Mouse (Mus musculus) forebrain, embryonic 15.5 days (tissue): ENCODE results near the gene Gpt2. TPM values are rescaled to one million over a fixed set of nuclear protein-coding genes. Genes with fewer than 3 reads are reported as not detected.

ENCODE experiments used
- ATAC-seq: fragments of 200-750 bp; cut with Nextera tagmentation; replicated peaks from 2 replicates; pipeline ENCODE4 v1.8.0; 2017; ENCODE audit warnings: mild to moderate bottlenecking, moderate TSS enrichment, moderate library complexity
- H3K27ac ChIP-seq: fragments of 300-500 bp; sonication (generic); replicated peaks from 2 replicates; pipeline ENCODE4 v1.5.1; 2015; ENCODE audit warnings: mild to moderate bottlenecking, inconsistent platforms
- H3K27me3 ChIP-seq: fragments of 300-500 bp; sonication (generic); 2 replicates; pipeline ENCODE4 v1.6.1; 2015; ENCODE audit warnings: inconsistent platforms
- H3K36me3 ChIP-seq: fragments of 300-500 bp; sonication (generic); 2 replicates; pipeline ENCODE4 v1.6.1; 2015; ENCODE audit warnings: mild to moderate bottlenecking, inconsistent platforms
- H3K4me1 ChIP-seq: fragments of 300-500 bp; sonication (generic); 2 replicates; pipeline ENCODE4 v1.6.1; 2015; ENCODE audit warnings: inconsistent platforms
- H3K4me2 ChIP-seq: fragments of 300-500 bp; sonication (generic); replicated peaks from 2 replicates; pipeline ENCODE4 v1.6.1; 2015; ENCODE audit warnings: mild to moderate bottlenecking, inconsistent platforms
- H3K4me3 ChIP-seq: fragments of 300-500 bp; sonication (generic); 2 replicates; pipeline ENCODE4 v1.5.1; 2015; ENCODE audit warnings: mild to moderate bottlenecking, inconsistent platforms
- H3K9ac ChIP-seq: fragments of 300-500 bp; sonication (generic); replicated peaks from 2 replicates; pipeline ENCODE4 v1.6.1; 2015; ENCODE audit warnings: mild to moderate bottlenecking, inconsistent platforms
- H3K9me3 ChIP-seq: fragments of 300-500 bp; sonication (generic); 2 replicates; pipeline ENCODE4 v1.6.1; 2016; ENCODE audit warnings: inconsistent platforms
- WGBS: fragments of 180-500 bp; shearing (Covaris S2); methylation state at CpG from one replicate; pipeline ENCODE4 v1.1.7; 2015; ENCODE audit warnings: mixed read lengths; 5-methylcytosine and 5-hydroxymethylcytosine counted together
- polyA plus RNA-seq: library from polyadenylated mRNA; unstranded; fragments of >200 nt; fragmentation: Nextera tagmentation; extraction: Ambion mirVana; gene quantifications from 2 replicates; pipeline ENCODE4 v1.2.1, GENCODE M21; 2015

Gpt2 gene
- polyA plus RNA-seq, 1 experiment from 2014 or later, result 40.9 TPM

- Histone ChIP-seq H3K9me3 (no peaks in the 10 kb centered on the region), H3K27me3 (no peaks in the 10 kb centered on the region), H3K4me3 (no peak overlapping the region), H3K9ac (no peak overlapping the region), H3K4me1 (peaks cover 16% of the 10 kb centered on the region), H3K4me2 (no peak overlapping the region), H3K27ac (no peak overlapping the region), H3K36me3 (no peaks in the 10 kb centered on the region)
- ATAC-seq, result no peak
- 94% methylated on average over 8 of the region's 8 CpGs for WGBS
These were observed 2.8 kb upstream of the Gpt2 start for GRCm38 (mm10) chr8:85489546-85489945.

- Histone ChIP-seq H3K4me3 (peak overlapping the region; percentile 82), H3K9me3 (no peaks in the 10 kb centered on the region), H3K27me3 (no peaks in the 10 kb centered on the region), H3K9ac (peak overlapping the region; percentile 74), H3K4me1 (peaks cover 16% of the 10 kb centered on the region), H3K27ac (peak overlapping the region; percentile 78), H3K4me2 (peak overlapping the region; percentile 86), H3K36me3 (no peaks in the 10 kb centered on the region)
- peak; percentile 44; the same call in 1 of the 2 replicates for ATAC-seq
- 3% methylated on average over 49 of the region's 49 CpGs for WGBS
These were observed 860 bp downstream of the Gpt2 start for GRCm38 (mm10) chr8:85492940-85493931.

GRCm38 (mm10) chr8:85496125-85496524 is 3.7 kb downstream of the Gpt2 start:
- no peak overlapping the region for H3K4me2 ChIP-seq
- peaks cover 32% of the 10 kb centered on the region for H3K4me1 ChIP-seq
- no peaks in the 10 kb centered on the region for H3K27me3 ChIP-seq
- ATAC-seq, result no peak
- H3K36me3 ChIP-seq, result no peaks in the 10 kb centered on the region
- no peaks in the 10 kb centered on the region for H3K9me3 ChIP-seq
- WGBS, result 84% methylated on average over 5 of the region's 5 CpGs
- H3K27ac ChIP-seq, result no peak overlapping the region
- H3K4me3 ChIP-seq, result no peak overlapping the region
- H3K9ac ChIP-seq, result no peak overlapping the region

- Histone ChIP-seq H3K36me3 (no peaks in the 10 kb centered on the region), H3K27ac (no peak overlapping the region), H3K4me3 (no peak overlapping the region), H3K9ac (no peak overlapping the region), H3K4me1 (peaks cover 37% of the 10 kb centered on the region), H3K4me2 (no peak overlapping the region), H3K9me3 (no peaks in the 10 kb centered on the region), H3K27me3 (no peaks in the 10 kb centered on the region)
- WGBS, result 88% methylated on average over 4 of the region's 4 CpGs
- no peak for ATAC-seq
These were observed 4.4 kb downstream of the Gpt2 start for GRCm38 (mm10) chr8:85496778-85497177.

- peaks cover 29% of the 10 kb centered on the region for H3K4me1 ChIP-seq
- 18% methylated on average over 2 of the region's 2 CpGs for WGBS
- H3K36me3 ChIP-seq, result no peaks in the 10 kb centered on the region
- H3K9me3 ChIP-seq, result no peaks in the 10 kb centered on the region
- no peaks in the 10 kb centered on the region for H3K27me3 ChIP-seq
- no peak overlapping the region for H3K9ac ChIP-seq
- H3K4me3 ChIP-seq, result no peak overlapping the region
- H3K4me2 ChIP-seq, result no peak overlapping the region
- no peak for ATAC-seq
- H3K27ac ChIP-seq, result 0 out of 2 replicates have a peak overlapping the region, but pooled peaks have one; percentile 1
These were observed 6.2 kb downstream of the Gpt2 start for GRCm38 (mm10) chr8:85498577-85498976.

GRCm38 (mm10) chr8:85500460-85500859 is 8.1 kb downstream of the Gpt2 start:
- peak overlapping the region; percentile 73 for H3K27ac ChIP-seq
- peaks cover 24% of the 10 kb centered on the region for H3K4me1 ChIP-seq
- H3K9me3 ChIP-seq, result no peaks in the 10 kb centered on the region
- no peak for ATAC-seq
- no peak overlapping the region for H3K4me3 ChIP-seq
- H3K4me2 ChIP-seq, result no peak overlapping the region
- 91% methylated on average over 10 of the region's 10 CpGs for WGBS
- peaks cover 5% of the 10 kb centered on the region; the same call in 1 of the 2 replicates for H3K36me3 ChIP-seq
- no peaks in the 10 kb centered on the region for H3K27me3 ChIP-seq
- H3K9ac ChIP-seq, result no peak overlapping the region

GRCm38 (mm10) chr8:85500955-85501685 is 8.7 kb downstream of the Gpt2 start:
- Histone ChIP-seq H3K27ac (peak overlapping the region; percentile 73), H3K4me1 (peaks cover 24% of the 10 kb centered on the region)

GRCm38 (mm10) chr8:85502381-85502780 is 10.0 kb downstream of the Gpt2 start:
- Histone ChIP-seq H3K9ac (no peak overlapping the region), H3K27ac (no peak overlapping the region), H3K27me3 (no peaks in the 10 kb centered on the region), H3K4me3 (no peak overlapping the region), H3K9me3 (no peaks in the 10 kb centered on the region), H3K4me2 (no peak overlapping the region), H3K36me3 (peaks cover 11% of the 10 kb centered on the region; the same call in 1 of the 2 replicates), H3K4me1 (peaks cover 24% of the 10 kb centered on the region)
- WGBS, result 79% methylated on average over 2 of the region's 2 CpGs
- ATAC-seq, result no peak

More at GRCm38 (mm10) chr8:85500955-85501685, 8.7 kb downstream of the Gpt2 start:
- H3K9ac ChIP-seq, result no peak overlapping the region
- peak; percentile 70 for ATAC-seq
- no peaks in the 10 kb centered on the region for H3K9me3 ChIP-seq
- no peak overlapping the region for H3K4me3 ChIP-seq
- H3K36me3 ChIP-seq, result peaks cover 11% of the 10 kb centered on the region; the same call in 1 of the 2 replicates
- no peak overlapping the region for H3K4me2 ChIP-seq
- WGBS, result 58% methylated on average over 11 of the region's 11 CpGs
- no peaks in the 10 kb centered on the region for H3K27me3 ChIP-seq

GRCm38 (mm10) chr8:85503065-85503464 is 10.7 kb downstream of the Gpt2 start:
- no peak overlapping the region for H3K9ac ChIP-seq
- H3K27me3 ChIP-seq, result no peaks in the 10 kb centered on the region
- no peak for ATAC-seq
- peaks cover 24% of the 10 kb centered on the region for H3K4me1 ChIP-seq
- H3K36me3 ChIP-seq, result peaks cover 13% of the 10 kb centered on the region; the same call in 1 of the 2 replicates
- no peak overlapping the region for H3K4me3 ChIP-seq
- no peaks in the 10 kb centered on the region for H3K9me3 ChIP-seq
- no peak overlapping the region for H3K4me2 ChIP-seq
- no peak overlapping the region for H3K27ac ChIP-seq
- 55% methylated on average over 3 of the region's 3 CpGs for WGBS

- Histone ChIP-seq H3K4me2 (no peak overlapping the region), H3K27me3 (no peaks in the 10 kb centered on the region), H3K9me3 (no peaks in the 10 kb centered on the region), H3K4me3 (no peak overlapping the region), H3K36me3 (peaks cover 27% of the 10 kb centered on the region), H3K4me1 (peaks cover 14% of the 10 kb centered on the region), H3K27ac (no peak overlapping the region), H3K9ac (no peak overlapping the region)
- ATAC-seq, result no peak
- WGBS, result 94% methylated on average over 6 of the region's 6 CpGs
These were observed 12.3 kb downstream of the Gpt2 start for GRCm38 (mm10) chr8:85504704-85505103.

- 78% methylated on average over 4 of the region's 4 CpGs for WGBS
- H3K4me3 ChIP-seq, result no peak overlapping the region
- H3K36me3 ChIP-seq, result peaks cover 46% of the 10 kb centered on the region
These were observed 14.2 kb downstream of the Gpt2 start for GRCm38 (mm10) chr8:85506620-85507019.

GRCm38 (mm10) chr8:85508661-85509060 is 16.3 kb downstream of the Gpt2 start:
- Histone ChIP-seq H3K4me3 (no peak overlapping the region), H3K4me2 (no peak overlapping the region), H3K27me3 (no peaks in the 10 kb centered on the region), H3K27ac (no peak overlapping the region), H3K9me3 (no peaks in the 10 kb centered on the region), H3K9ac (no peak overlapping the region), H3K4me1 (no peaks in the 10 kb centered on the region), H3K36me3 (peaks cover 63% of the 10 kb centered on the region)
- ATAC-seq, result no peak
- WGBS, result 84% methylated on average over 4 of the region's 4 CpGs

More at GRCm38 (mm10) chr8:85506620-85507019, 14.2 kb downstream of the Gpt2 start:
- no peak for ATAC-seq
- H3K4me1 ChIP-seq, result peaks cover 3% of the 10 kb centered on the region
- no peak overlapping the region for H3K27ac ChIP-seq
- H3K27me3 ChIP-seq, result no peaks in the 10 kb centered on the region
- H3K9ac ChIP-seq, result no peak overlapping the region
- H3K9me3 ChIP-seq, result no peaks in the 10 kb centered on the region
- no peak overlapping the region for H3K4me2 ChIP-seq
